In genomic region chr10:57000892-57001722, GRCm38 (mm10) we compare ENCODE assay signal across 8 mouse cellular contexts.
DNase-seq lines count a peak whose midpoint lies in the region; ATAC-seq and TF ChIP-seq lines count a peak whose summit lies in the region.

No protein-coding gene starts in this region.

- H3K9me3 ChIP-seq in CH12.LX (replicated peaks; ENCODE audit: low read length), result no peaks in the 10 kb centered on the region
- no peaks in the 10 kb centered on the region for H3K9me3 ChIP-seq in embryonic facial prominence, embryonic 15.5 days (replicated peaks)
- no peaks in the 10 kb centered on the region for H3K9me3 ChIP-seq in heart, postnatal 0 days (replicated peaks; ENCODE audit: control insufficient read depth, low read length)
- no peaks in the 10 kb centered on the region for H3K9me3 ChIP-seq in liver, embryonic 14.5 days (ENCODE audit: control insufficient read depth, low read length)
- H3K9me3 ChIP-seq in neural tube, embryonic 12.5 days, result no peaks in the 10 kb centered on the region

- TF ChIP-seq RAD21 in CH12.LX (IDR thresholded peaks at IDR 0.05; ENCODE audit: low read depth, low read length), result peak; percentile 75

- no peak overlapping the region for H3K4me3 ChIP-seq in CH12.LX (replicated peaks in 1 of 3; ENCODE audit: low read depth in 2 of 3, low read length in 2 of 3, poor library complexity in 1 of 3)
- H3K4me3 ChIP-seq in bone marrow macrophage, adult 2 months (ENCODE audit: insufficient read depth, low read length), result no peak overlapping the region; the same call in 1 of the 2 replicates
- peak overlapping the region; percentile 19 for H3K4me3 ChIP-seq in embryonic facial prominence, embryonic 15.5 days (replicated peaks)
- H3K4me3 ChIP-seq in heart, postnatal 0 days (ENCODE audit: low read depth, low read length), result peak overlapping the region; percentile 20
- H3K4me3 ChIP-seq in liver, embryonic 14.5 days (ENCODE audit: insufficient read depth in 1 of 2, low read depth in 2 of 2, low read length in 2 of 2), result no peak overlapping the region
- H3K4me3 ChIP-seq in neural tube, embryonic 12.5 days, result no peak overlapping the region

- peaks cover 0 to 5% of the 10 kb centered on the region in 2 experiments; a peak in 1 of 4 replicates for H3K4me1 ChIP-seq in CH12.LX (ENCODE audit: control insufficient read depth in 1 of 2, insufficient read depth in 2 of 2)
- no peaks in the 10 kb centered on the region for H3K4me1 ChIP-seq in bone marrow macrophage, adult 2 months (ENCODE audit: control insufficient read depth, insufficient read depth, low read length)
- H3K4me1 ChIP-seq in embryonic facial prominence, embryonic 15.5 days, result no peaks in the 10 kb centered on the region
- H3K4me1 ChIP-seq in heart, postnatal 0 days (ENCODE audit: control insufficient read depth, insufficient read depth), result no peaks in the 10 kb centered on the region
- no peaks in the 10 kb centered on the region for H3K4me1 ChIP-seq in liver, embryonic 14.5 days (replicated peaks; ENCODE audit: control insufficient read depth in 2 of 2, insufficient read depth in 2 of 2, low read length in 1 of 2)
- H3K4me1 ChIP-seq in neural tube, embryonic 12.5 days, result no peaks in the 10 kb centered on the region

- dilution Hi-C loops in CH12.LX (cut with MboI; ENCODE audit: extremely low pct_ligation_motif_present, extremely low pct_unique_long_range_greater_than_20kb, low sequenced_read_pairs), result no loop called here

- DNase-seq in CH12.LX (ENCODE audit: extremely low read depth), result peak; percentile 77
- peak; percentile 74 for DNase-seq in heart, postnatal 0 days (ENCODE audit: low spot score)
- DNase-seq in kidney, postnatal 14 days, result peak; percentile 67
- peak in 2 of 3 experiments; percentile 0 to 3 for DNase-seq in liver, embryonic 14.5 days (ENCODE audit: low read depth in 3 of 3, low spot score in 3 of 3)
- peak; percentile 8 for DNase-seq in thymus, postnatal 25 days

- no peak for TF ChIP-seq POLR2A in CH12.LX (IDR thresholded peaks at IDR 0.05; ENCODE audit: low read depth, low read length)
- no peak for TF ChIP-seq POLR2A in bone marrow macrophage, adult 2 months (IDR thresholded peaks at IDR 0.05; ENCODE audit: borderline replicate concordance, low read depth, low read length)

- in situ Hi-C loops in CH12.LX (cut with MboI; ENCODE audit: low pct_ligation_motif_present, low pct_unique_long_range_greater_than_20kb, low sequenced_read_pairs), result no loop called here

- TF ChIP-seq EP300 in CH12.LX (IDR thresholded peaks at IDR 0.05; ENCODE audit: low read length), result no peak
- no peak for TF ChIP-seq EP300 in heart, postnatal 0 days (IDR thresholded peaks at IDR 0.05; ENCODE audit: low read depth)
- TF ChIP-seq EP300 in liver, embryonic 14.5 days (IDR thresholded peaks at IDR 0.05; ENCODE audit: low read depth), result no peak

- no peak overlapping the region for H3K9ac ChIP-seq in CH12.LX (ENCODE audit: insufficient read depth, low read depth)
- no peak overlapping the region for H3K9ac ChIP-seq in embryonic facial prominence, embryonic 15.5 days
- no peak overlapping the region for H3K9ac ChIP-seq in heart, postnatal 0 days (replicated peaks; ENCODE audit: low read depth, low read length)
- no peak overlapping the region for H3K9ac ChIP-seq in liver, embryonic 14.5 days (replicated peaks)
- no peak overlapping the region for H3K9ac ChIP-seq in neural tube, embryonic 12.5 days

- 18% methylated on average over 16 of the region's 16 CpGs for WGBS in embryonic facial prominence, embryonic 15.5 days
- WGBS in heart, postnatal 0 days, result 21% methylated on average over 16 of the region's 16 CpGs
- 25% methylated on average over 16 of the region's 16 CpGs for WGBS in liver, embryonic 14.5 days (ENCODE audit: insufficient replicate concordance)
- 20% methylated on average over 16 of the region's 16 CpGs for whole genome bisulfite sequencing in neural tube, embryonic 12.5 days

- H3K36me3 ChIP-seq in CH12.LX (replicated peaks in 1 of 2; ENCODE audit: control insufficient read depth in 1 of 2, insufficient read depth in 1 of 2, low read length in 1 of 2), result no peaks in the 10 kb centered on the region
- no peaks in the 10 kb centered on the region for H3K36me3 ChIP-seq in embryonic facial prominence, embryonic 15.5 days
- no peaks in the 10 kb centered on the region for H3K36me3 ChIP-seq in heart, postnatal 0 days (replicated peaks; ENCODE audit: control insufficient read depth, insufficient read depth, low read length)
- no peaks in the 10 kb centered on the region for H3K36me3 ChIP-seq in liver, embryonic 14.5 days (replicated peaks; ENCODE audit: control insufficient read depth, insufficient read depth, low read depth)
- H3K36me3 ChIP-seq in neural tube, embryonic 12.5 days, result no peaks in the 10 kb centered on the region

- H3K79me2 ChIP-seq in CH12.LX (replicated peaks; ENCODE audit: control insufficient read depth, extremely low read depth, insufficient read depth, poor library complexity, severe bottlenecking), result no peaks in the 10 kb centered on the region

- ATAC-seq in embryonic facial prominence, embryonic 15.5 days (ENCODE audit: insufficient number of reproducible peaks, low FRiP score, low TSS enrichment, low read depth), result peak; percentile 47; the same call in 1 of the 2 replicates
- ATAC-seq in heart, postnatal 0 days (ENCODE audit: insufficient read depth, low read depth), result peak; percentile 82
- ATAC-seq in liver, embryonic 14.5 days (ENCODE audit: insufficient read depth), result no peak
- ATAC-seq in neural tube, embryonic 12.5 days (ENCODE audit: low FRiP score, low read depth), result peak; percentile 85

- no peak overlapping the region for H3K27ac ChIP-seq in CH12.LX (ENCODE audit: insufficient read depth, low read depth)
- H3K27ac ChIP-seq in bone marrow macrophage, adult 2 months (ENCODE audit: insufficient read depth, low read depth, low read length), result no peak overlapping the region
- no peak overlapping the region for H3K27ac ChIP-seq in embryonic facial prominence, embryonic 15.5 days (replicated peaks)
- H3K27ac ChIP-seq in heart, postnatal 0 days (ENCODE audit: low read depth), result peak overlapping the region; percentile 27; the same call in 1 of the 2 replicates
- H3K27ac ChIP-seq in liver, embryonic 14.5 days, result no peak overlapping the region
- no peak overlapping the region for H3K27ac ChIP-seq in neural tube, embryonic 12.5 days

- no peaks in the 10 kb centered on the region for H3K27me3 ChIP-seq in CH12.LX (replicated peaks)
- H3K27me3 ChIP-seq in embryonic facial prominence, embryonic 15.5 days, result no peaks in the 10 kb centered on the region
- no peaks in the 10 kb centered on the region for H3K27me3 ChIP-seq in heart, postnatal 0 days (ENCODE audit: control insufficient read depth, insufficient read depth, low read length)
- H3K27me3 ChIP-seq in liver, embryonic 14.5 days (ENCODE audit: control insufficient read depth, insufficient read depth, low read length), result no peaks in the 10 kb centered on the region
- no peaks in the 10 kb centered on the region for H3K27me3 ChIP-seq in neural tube, embryonic 12.5 days (replicated peaks)

- H3K4me2 ChIP-seq in CH12.LX (ENCODE audit: insufficient read depth, low read depth, poor library complexity, severe bottlenecking), result peak overlapping the region; percentile 81
- peak overlapping the region; percentile 37 for H3K4me2 ChIP-seq in embryonic facial prominence, embryonic 15.5 days (replicated peaks)
- peak overlapping the region; percentile 50 for H3K4me2 ChIP-seq in heart, postnatal 0 days (ENCODE audit: low read depth, low read length)
- no peak overlapping the region for H3K4me2 ChIP-seq in liver, embryonic 14.5 days (ENCODE audit: low read depth)
- H3K4me2 ChIP-seq in neural tube, embryonic 12.5 days (replicated peaks), result peak overlapping the region; percentile 42

- peak; percentile 66 to 78 for TF ChIP-seq CTCF in CH12.LX (conservative IDR thresholded peaks at IDR 0.05 in 1 of 2, IDR thresholded peaks at IDR 0.05 in 1 of 2; ENCODE audit: low read depth in 2 of 2, low read length in 2 of 2)
- TF ChIP-seq CTCF in bone marrow macrophage, adult 2 months (IDR thresholded peaks at IDR 0.05; ENCODE audit: low read depth, low read length), result peak; percentile 40; the same call in 1 of the 2 replicates
- TF ChIP-seq CTCF in heart, postnatal 0 days (IDR thresholded peaks at IDR 0.05; ENCODE audit: low read depth), result peak; percentile 80
- peak; percentile 45 for TF ChIP-seq CTCF in liver, embryonic 14.5 days (IDR thresholded peaks at IDR 0.05; ENCODE audit: low read depth)

TF ChIP-seq in CH12.LX, 34 proteins besides CTCF, POLR2A, EP300 and RAD21:
- TF ChIP-seq ELF1 (IDR thresholded peaks at IDR 0.05; ENCODE audit: low read depth, low read length), result 0 out of 2 replicates have a peak, but pooled peaks have one; percentile 56
- peak; percentile 20; the same call in 1 of the 2 replicates for TF ChIP-seq HCFC1 (IDR thresholded peaks at IDR 0.05; ENCODE audit: low read depth, low read length)
- peak; percentile 91 for TF ChIP-seq BHLHE40 (IDR thresholded peaks at IDR 0.05; ENCODE audit: low read depth, low read length)
- peak; percentile 80 for TF ChIP-seq MYC (IDR thresholded peaks at IDR 0.05; ENCODE audit: low read depth, low read length)
- TF ChIP-seq SIN3A (IDR thresholded peaks at IDR 0.05; ENCODE audit: low read length), result peak; percentile 36; the same call in 1 of the 2 replicates
- no peak for TF ChIP-seq POLR2AphosphoS2 (IDR thresholded peaks at IDR 0.05; ENCODE audit: low read depth, low read length)
- TF ChIP-seq SMC3 (IDR thresholded peaks at IDR 0.05; ENCODE audit: low read depth, low read length), result peak; percentile 61
- peak; percentile 40; the same call in 1 of the 2 replicates for TF ChIP-seq USF1 (IDR thresholded peaks at IDR 0.05; ENCODE audit: low read depth, low read length)
- TF ChIP-seq ZNF384 (IDR thresholded peaks at IDR 0.05; ENCODE audit: low read depth, low read length), result 0 out of 2 replicates have a peak, but pooled peaks have one; percentile 5
- TF ChIP-seq USF2 (conservative IDR thresholded peaks at IDR 0.05; ENCODE audit: low read depth, low read length), result peak; percentile 46
- TF ChIP-seq MAX (IDR thresholded peaks at IDR 0.05; ENCODE audit: low read length), result peak; percentile 97
- TF ChIP-seq PAX5 (IDR thresholded peaks at IDR 0.05; ENCODE audit: low read length), result no peak
- no peak for TF ChIP-seq GABPA (IDR thresholded peaks at IDR 0.05; ENCODE audit: insufficient replicate concordance, low read depth, low read length)

Comparison
In these comparisons a context has a peak if more than half of its experiments do, and no peak if none do; other contexts are left out.
1. DNase-seq: peak in every context shown above with its lines; median percentile 77 in CH12.LX; 74 in heart, postnatal 0 days; 67 in kidney, postnatal 14 days; 8 in thymus, postnatal 25 days; 2 in liver, embryonic 14.5 days.
2. H3K4me3 ChIP-seq: peak in embryonic facial prominence, embryonic 15.5 days (single experiment) and heart, postnatal 0 days (single experiment); none in CH12.LX (0 of 3), bone marrow macrophage, adult 2 months (single experiment), liver, embryonic 14.5 days (0 of 2) and neural tube, embryonic 12.5 days (single experiment).
3. Peak in every context shown above with its lines, with median percentiles within 50 percentile points of each other: CTCF ChIP-seq.